Mouse (Mus musculus): ENCODE results near the gene Zfp454. TPM values are rescaled to one million over a fixed set of nuclear protein-coding genes. Genes with fewer than 3 reads are reported as not detected.
A peak's percentile ranks its signal among the peaks of the same experiment; 100 is the strongest.

Gene Zfp454
- polyA plus RNA-seq, 1 experiment from 2014 or later = 5.6 TPM

DNA sequence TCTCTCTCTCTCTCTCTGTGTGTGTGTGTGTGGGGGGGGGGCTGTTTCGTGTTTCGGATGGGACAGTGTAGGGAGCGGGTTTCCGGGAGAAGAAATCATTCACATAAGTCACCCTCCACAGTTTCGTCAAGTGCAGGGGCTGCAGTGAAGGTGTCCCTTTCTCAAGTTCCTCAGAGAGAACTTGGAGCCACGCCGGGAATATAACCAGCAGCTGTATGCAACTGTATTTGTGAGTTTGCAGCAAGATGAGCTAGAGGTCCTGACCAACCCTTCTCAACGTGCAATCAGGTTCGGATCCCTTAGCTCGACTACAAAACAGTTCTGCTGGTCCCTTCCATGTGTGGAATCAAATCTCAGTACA lies 538 bp downstream of the Zfp454 start:
- Histone ChIP-seq H3K27me3 (replicated peaks) (no peaks in the 10 kb centered on the region), H3K27ac (peak overlapping the region; percentile 74), H3K9ac (peak overlapping the region; percentile 45), H3K36me3 (0 out of 2 replicates have a peak, but pooled peaks cover 4% of the 10 kb centered on the region), H3K9me3 (no peaks in the 10 kb centered on the region), H3K4me3 (replicated peaks) (peak overlapping the region; percentile 48), H3K4me2 (peak overlapping the region; percentile 59), H3K4me1 (no peaks in the 10 kb centered on the region)
- peak; percentile 24; the same call in 1 of the 2 replicates for ATAC-seq (ENCODE audit: insufficient read depth, low FRiP score, low read depth)
- WGBS = 6% methylated on average over 10 of the region's 10 CpGs

DNA sequence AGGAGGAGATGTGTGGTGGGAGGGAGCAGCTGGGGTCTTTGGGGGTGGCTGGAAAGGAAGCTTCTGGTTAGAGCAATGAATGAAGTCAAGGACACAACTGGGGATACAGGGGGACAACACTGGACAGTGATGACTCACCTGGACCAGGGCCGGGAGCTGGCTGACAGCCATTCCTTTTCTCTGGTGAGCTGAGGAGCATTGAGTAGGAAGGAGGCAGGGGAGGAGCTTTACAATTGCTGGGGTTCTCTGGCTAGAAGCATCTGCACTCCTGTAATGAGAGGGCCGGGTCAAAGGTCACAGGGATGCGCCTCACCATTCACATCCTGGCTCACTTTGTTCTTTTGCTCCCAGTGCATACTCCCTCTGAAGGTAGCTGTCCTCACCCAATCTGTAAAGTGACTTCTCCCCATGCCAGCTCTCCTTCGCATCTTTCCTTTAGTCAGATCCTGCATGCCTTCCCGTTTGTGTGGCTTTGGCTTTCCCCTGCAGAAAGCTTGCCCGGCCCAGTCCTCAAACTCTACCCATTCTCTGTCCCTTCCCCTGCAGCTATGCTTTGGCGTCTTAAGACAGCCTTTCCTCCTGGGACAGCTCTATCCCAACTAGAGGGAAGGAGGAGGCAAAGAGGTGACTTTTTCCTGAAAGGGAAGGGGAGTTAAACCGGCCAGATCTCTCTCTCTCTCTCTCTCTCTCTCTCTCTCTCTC lies 1.1 kb downstream of the Zfp454 start:
- Histone ChIP-seq H3K27ac (no peak overlapping the region), H3K4me1 (no peaks in the 10 kb centered on the region), H3K4me2 (peak overlapping the region; percentile 59), H3K9ac (no peak overlapping the region; the same call in 1 of the 2 replicates), H3K36me3 (0 out of 2 replicates have a peak, but pooled peaks cover 4% of the 10 kb centered on the region), H3K27me3 (replicated peaks) (no peaks in the 10 kb centered on the region), H3K4me3 (replicated peaks) (peak overlapping the region; percentile 48), H3K9me3 (no peaks in the 10 kb centered on the region)
- ATAC-seq (ENCODE audit: insufficient read depth, low FRiP score, low read depth) = no peak
- WGBS = 38% methylated on average over 7 of the region's 8 CpGs

DNA sequence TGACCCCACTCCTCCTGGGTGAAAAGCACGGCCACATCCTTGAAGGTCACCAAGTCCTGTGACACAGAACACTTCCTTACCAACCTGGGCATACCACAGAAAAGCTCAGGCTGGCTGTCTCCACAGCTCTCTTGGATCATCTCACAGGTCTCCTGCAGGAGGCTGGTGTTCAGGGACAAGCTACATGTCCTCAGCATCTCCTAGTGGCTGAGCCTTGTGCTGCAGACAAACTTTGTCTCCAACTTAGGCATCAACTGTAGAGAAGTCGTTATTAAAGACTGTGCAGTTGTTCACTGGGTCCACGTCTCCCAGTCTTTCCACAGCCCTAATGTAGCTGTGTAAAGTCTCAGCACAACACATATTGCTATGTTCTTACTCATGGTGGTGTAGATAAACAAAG lies 3.7 kb downstream of the Zfp454 start:
- no peak overlapping the region for H3K4me2 ChIP-seq
- H3K4me1 ChIP-seq = no peaks in the 10 kb centered on the region
- H3K9ac ChIP-seq = no peak overlapping the region
- no peak overlapping the region for H3K4me3 ChIP-seq (replicated peaks)
- no peak for ATAC-seq (ENCODE audit: insufficient read depth, low FRiP score, low read depth)
- H3K36me3 ChIP-seq = peaks cover 15% of the 10 kb centered on the region; the same call in 1 of the 2 replicates
- no peak overlapping the region for H3K27ac ChIP-seq
- 81% methylated on average over 3 of the region's 3 CpGs for WGBS
- no peaks in the 10 kb centered on the region for H3K27me3 ChIP-seq (replicated peaks)
- no peaks in the 10 kb centered on the region for H3K9me3 ChIP-seq

- no peak overlapping the region for H3K27ac ChIP-seq
- H3K27me3 ChIP-seq (replicated peaks) = no peaks in the 10 kb centered on the region
- H3K4me1 ChIP-seq = no peaks in the 10 kb centered on the region
- WGBS = 84% methylated on average over 3 of the region's 3 CpGs
- ATAC-seq (ENCODE audit: insufficient read depth, low FRiP score, low read depth) = no peak
- no peaks in the 10 kb centered on the region for H3K9me3 ChIP-seq
- H3K36me3 ChIP-seq = peaks cover 35% of the 10 kb centered on the region
- H3K9ac ChIP-seq = no peak overlapping the region
- no peak overlapping the region for H3K4me2 ChIP-seq
- H3K4me3 ChIP-seq (replicated peaks) = no peak overlapping the region
Measured at GRCm38 (mm10) chr11:50878641-50879040, 8.8 kb downstream of the Zfp454 start.

GRCm38 (mm10) chr11:50850989-50851601 lies 36.4 kb downstream of the Zfp454 start:
- H3K4me1 ChIP-seq = peaks cover 12% of the 10 kb centered on the region
- H3K27ac ChIP-seq = no peak overlapping the region
- peak overlapping the region; percentile 38 for H3K4me3 ChIP-seq (replicated peaks)
- peak overlapping the region; percentile 78 for H3K4me2 ChIP-seq
- H3K9ac ChIP-seq = peak overlapping the region; percentile 12; the same call in 1 of the 2 replicates
- no peaks in the 10 kb centered on the region for H3K9me3 ChIP-seq
- peaks cover 59% of the 10 kb centered on the region for H3K27me3 ChIP-seq (replicated peaks)
- ATAC-seq (ENCODE audit: insufficient read depth, low FRiP score, low read depth) = no peak
- under 1% methylated on average over 59 of the region's 72 CpGs for WGBS
- no peaks in the 10 kb centered on the region for H3K36me3 ChIP-seq

GRCm38 (mm10) chr11:50850177-50850735 lies 37.2 kb downstream of the Zfp454 start, which contains the start of gene Grm6:
TSS of gene Grm6 (plus strand) at chr11:50850685.
- Histone ChIP-seq H3K36me3 (no peaks in the 10 kb centered on the region), H3K27ac (no peak within 1 kb of the TSS), H3K9ac (peak within 1 kb of the TSS; percentile 12; the same call in 1 of the 2 replicates), H3K27me3 (replicated peaks) (peaks cover 59% of the 10 kb centered on the region), H3K4me2 (peak within 1 kb of the TSS; percentile 78), H3K4me3 (replicated peaks) (peak within 1 kb of the TSS; percentile 38), H3K4me1 (peaks cover 12% of the 10 kb centered on the region), H3K9me3 (no peaks in the 10 kb centered on the region)
- 2% methylated on average over 11 of the region's 11 CpGs for WGBS
- no peak for ATAC-seq (ENCODE audit: insufficient read depth, low FRiP score, low read depth)

DNA sequence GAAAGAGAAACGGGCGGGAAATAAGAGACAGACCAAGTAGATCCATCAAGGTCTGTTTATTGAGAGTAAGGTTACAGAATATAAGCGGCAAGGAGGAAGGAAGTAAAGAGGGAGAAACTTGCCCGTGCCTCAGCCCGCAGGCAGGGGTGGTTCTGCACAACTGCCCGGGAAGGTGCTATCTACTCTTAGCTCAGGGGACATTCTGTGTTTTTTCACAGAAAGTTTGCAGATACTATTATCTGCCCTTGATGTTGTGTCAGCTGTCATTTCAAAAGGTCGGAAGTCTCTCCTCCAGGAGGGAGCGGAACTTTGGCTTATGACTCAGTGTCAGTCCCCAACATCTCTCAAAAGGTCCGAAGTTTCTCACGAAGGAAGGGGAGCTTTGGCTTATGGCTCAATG lies 38.1 kb downstream of the Zfp454 start:
- Histone ChIP-seq H3K4me3 (replicated peaks) (peak overlapping the region; percentile 17; the same call in 1 of the 2 replicates), H3K27me3 (replicated peaks) (peaks cover 59% of the 10 kb centered on the region), H3K36me3 (no peaks in the 10 kb centered on the region), H3K9me3 (no peaks in the 10 kb centered on the region), H3K4me1 (peaks cover 12% of the 10 kb centered on the region), H3K9ac (no peak overlapping the region), H3K27ac (no peak overlapping the region), H3K4me2 (no peak overlapping the region)
- 1% methylated on average over 10 of the region's 10 CpGs for WGBS
- ATAC-seq (ENCODE audit: insufficient read depth, low FRiP score, low read depth) = no peak

DNA sequence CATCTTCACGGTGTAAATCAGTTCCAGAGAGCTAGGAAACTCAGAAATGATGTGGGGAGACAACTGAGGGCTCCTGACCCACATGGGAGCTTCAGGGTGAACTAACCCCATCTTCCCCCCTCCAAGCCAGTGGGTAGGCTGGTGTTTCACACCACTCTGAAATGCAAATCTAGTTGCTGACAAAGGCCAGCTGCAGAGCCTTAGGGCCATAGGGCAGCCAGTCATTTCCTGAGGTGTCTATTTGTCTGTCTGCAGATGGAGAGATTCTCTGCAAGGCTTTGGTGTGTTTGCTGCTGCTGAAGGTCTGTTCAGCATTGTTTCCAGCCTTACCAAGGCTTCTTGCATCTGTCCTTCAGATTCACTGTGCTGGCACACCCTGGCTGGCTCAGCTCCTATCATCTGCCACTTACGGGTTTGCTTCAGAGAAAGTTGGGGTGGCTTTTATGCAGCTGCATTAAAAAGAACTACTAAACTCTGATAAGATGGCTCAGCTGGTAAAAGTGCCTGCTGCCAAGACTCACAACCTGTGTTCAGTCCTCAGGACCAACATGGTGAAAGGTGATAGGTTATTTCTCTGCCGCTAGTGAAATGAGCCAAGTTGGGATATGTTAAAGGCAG lies 38.8 kb downstream of the Zfp454 start:
- Histone ChIP-seq H3K27ac (no peak overlapping the region), H3K4me2 (no peak overlapping the region), H3K9me3 (no peaks in the 10 kb centered on the region), H3K4me3 (replicated peaks) (no peak overlapping the region), H3K9ac (no peak overlapping the region), H3K27me3 (replicated peaks) (peaks cover 59% of the 10 kb centered on the region), H3K36me3 (no peaks in the 10 kb centered on the region), H3K4me1 (peaks cover 12% of the 10 kb centered on the region)
- 26% methylated on average over 3 of the region's 3 CpGs for WGBS
- no peak for ATAC-seq (ENCODE audit: insufficient read depth, low FRiP score, low read depth)

DNA sequence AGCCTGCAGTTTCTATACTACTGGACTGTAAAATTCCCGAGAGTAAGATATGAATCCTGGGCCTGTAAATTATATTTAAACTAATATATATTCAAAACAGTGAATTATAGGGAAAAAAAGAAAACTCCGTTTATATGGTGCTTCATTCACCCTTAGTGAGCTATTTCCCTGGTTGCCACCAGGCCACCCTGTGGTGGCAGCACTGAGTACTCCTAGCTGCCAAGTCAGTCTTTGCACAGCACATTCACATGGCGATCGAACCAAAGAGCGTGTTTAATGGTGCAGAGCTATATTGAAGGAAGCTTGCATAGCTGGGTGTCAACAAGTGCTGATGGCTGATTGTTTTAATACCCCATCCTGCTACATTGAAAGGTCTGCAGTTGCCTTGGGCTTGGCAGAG lies 40.4 kb downstream of the Zfp454 start:
- no peak for ATAC-seq (ENCODE audit: insufficient read depth, low FRiP score, low read depth)
- Histone ChIP-seq H3K4me1 (peaks cover 12% of the 10 kb centered on the region), H3K27ac (no peak overlapping the region), H3K9me3 (no peaks in the 10 kb centered on the region), H3K4me3 (replicated peaks) (no peak overlapping the region), H3K9ac (no peak overlapping the region), H3K27me3 (replicated peaks) (peaks cover 46% of the 10 kb centered on the region), H3K36me3 (no peaks in the 10 kb centered on the region), H3K4me2 (no peak overlapping the region)
- 74% methylated on average over 5 of the region's 5 CpGs for WGBS

DNA sequence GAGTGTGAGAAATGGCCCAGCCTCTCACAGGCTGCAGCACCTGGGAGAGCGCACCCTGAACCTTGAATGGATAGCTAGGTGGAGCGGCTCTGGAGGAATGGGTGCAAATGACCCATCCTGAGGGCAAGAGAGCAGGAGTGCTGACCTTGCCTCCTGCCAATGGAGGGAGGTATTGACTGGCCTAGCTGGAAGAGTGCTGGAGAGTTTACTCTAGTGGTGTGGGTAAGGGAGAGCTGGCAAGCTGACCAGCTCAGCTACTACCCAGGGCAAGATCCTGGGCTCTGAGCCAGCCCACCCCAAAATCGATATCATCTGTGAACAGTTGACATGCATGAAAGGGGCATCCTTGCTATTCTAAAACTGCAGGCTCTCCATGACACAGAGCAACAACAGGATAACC lies 41.5 kb downstream of the Zfp454 start:
- no peaks in the 10 kb centered on the region for H3K9me3 ChIP-seq
- no peak for ATAC-seq (ENCODE audit: insufficient read depth, low FRiP score, low read depth)
- H3K4me1 ChIP-seq = peaks cover 7% of the 10 kb centered on the region
- no peak overlapping the region for H3K4me2 ChIP-seq
- peaks cover 35% of the 10 kb centered on the region for H3K27me3 ChIP-seq (replicated peaks)
- no peak overlapping the region for H3K27ac ChIP-seq
- H3K9ac ChIP-seq = no peak overlapping the region
- no peaks in the 10 kb centered on the region for H3K36me3 ChIP-seq
- no peak overlapping the region for H3K4me3 ChIP-seq (replicated peaks)
- 83% methylated on average over 3 of the region's 3 CpGs for WGBS

GRCm38 (mm10) chr11:50841023-50841735 lies 46.3 kb downstream of the Zfp454 start, which contains the start of gene Zfp879:
TSS of gene Zfp879 (minus strand) at chr11:50841552.
- peak; percentile 95 for ATAC-seq (ENCODE audit: insufficient read depth, low FRiP score, low read depth)
- no peaks in the 10 kb centered on the region for H3K36me3 ChIP-seq
- peak within 1 kb of the TSS; percentile 41 for H3K4me3 ChIP-seq (replicated peaks)
- WGBS = 11% methylated on average over 22 of the region's 22 CpGs
- H3K4me1 ChIP-seq = peaks cover 11% of the 10 kb centered on the region
- peak within 1 kb of the TSS; percentile 91 for H3K27ac ChIP-seq
- H3K4me2 ChIP-seq = peak within 1 kb of the TSS; percentile 61
- no peaks in the 10 kb centered on the region for H3K9me3 ChIP-seq
- peak within 1 kb of the TSS; percentile 27; the same call in 1 of the 2 replicates for H3K9ac ChIP-seq
- H3K27me3 ChIP-seq (replicated peaks) = no peaks in the 10 kb centered on the region

Measured in stomach, embryonic 15.5 days (tissue).